Mouse (Mus musculus) embryo, embryonic 11 days (tissue): ENCODE data around the gene Ubiad1.

Source experiments
- DNase-seq: peaks from one replicate; pipeline ENCODE4 v3.0.0-alpha.2; 2015

The Ubiad1 gene

GRCm38 (mm10) chr4:148448179-148448852 is 3.7 kb upstream of the Ubiad1 start, which contains the start of gene Mtor:
Mtor (plus strand) TSS chr4:148448611.
- peak; percentile 98 for DNase-seq

- DNase-seq = no peak
Observed at GRCm38 (mm10) chr4:148442598-148442997, 2.0 kb downstream of the Ubiad1 start.

- no peak for DNase-seq
Observed at GRCm38 (mm10) chr4:148441931-148442330, 2.6 kb downstream of the Ubiad1 start.

GRCm38 (mm10) chr4:148435657-148436330 is 8.8 kb downstream of the Ubiad1 start:
- DNase-seq = peak; percentile 67

GRCm38 (mm10) chr4:148435106-148435505 is 9.5 kb downstream of the Ubiad1 start:
- no peak for DNase-seq

GRCm38 (mm10) chr4:148434554-148434953 is 10.0 kb downstream of the Ubiad1 start:
- no peak for DNase-seq

- no peak for DNase-seq
Observed at GRCm38 (mm10) chr4:148433813-148434212, 10.8 kb downstream of the Ubiad1 start.

GRCm38 (mm10) chr4:148433336-148433735 is 11.2 kb downstream of the Ubiad1 start:
- no peak for DNase-seq

- DNase-seq = no peak
Observed at GRCm38 (mm10) chr4:148432488-148432887, 12.1 kb downstream of the Ubiad1 start.

GRCm38 (mm10) chr4:148430880-148431519 is 13.6 kb downstream of the Ubiad1 start:
- no peak for DNase-seq

- peak; percentile 84 for DNase-seq
Observed at GRCm38 (mm10) chr4:148429686-148430085, 14.9 kb downstream of the Ubiad1 start.

- no peak for DNase-seq
Observed at GRCm38 (mm10) chr4:148429121-148429520, 15.4 kb downstream of the Ubiad1 start.

- DNase-seq = no peak
Observed at GRCm38 (mm10) chr4:148428544-148428943, 16.0 kb downstream of the Ubiad1 start.

- no peak for DNase-seq
Observed at GRCm38 (mm10) chr4:148426950-148427850, 17.4 kb downstream of the Ubiad1 start.

- no peak for DNase-seq
Observed at GRCm38 (mm10) chr4:148417559-148417958, 27.0 kb downstream of the Ubiad1 start.

GRCm38 (mm10) chr4:148417074-148417526 is 27.5 kb downstream of the Ubiad1 start:
- no peak for DNase-seq

GRCm38 (mm10) chr4:148415575-148415974 is 29.0 kb downstream of the Ubiad1 start:
- DNase-seq = no peak

GRCm38 (mm10) chr4:148408256-148408975 is 36.2 kb downstream of the Ubiad1 start:
- DNase-seq = no peak

GRCm38 (mm10) chr4:148405255-148405788 is 39.2 kb downstream of the Ubiad1 start:
- peak; percentile 52 for DNase-seq

- DNase-seq = peak; percentile 57
Observed at GRCm38 (mm10) chr4:148404748-148405147, 39.8 kb downstream of the Ubiad1 start.

GRCm38 (mm10) chr4:148403402-148403801 is 41.2 kb downstream of the Ubiad1 start:
- DNase-seq = no peak
